Mouse (Mus musculus): ENCODE measurements around the gene Rock2.

The Rock2 gene

GRCm38 (mm10) chr12:16870405-16871068 lies 24.2 kb upstream of the Rock2 start:
- in situ Hi-C loops (cut with MseI, MboI), result no loop called here

- in situ Hi-C loops (cut with MseI, MboI), result no loop called here
These were observed 22.7 kb upstream of the Rock2 start for GRCm38 (mm10) chr12:16872006-16872405.

GRCm38 (mm10) chr12:16872926-16873464 lies 21.7 kb upstream of the Rock2 start:
- in situ Hi-C loops (cut with MseI, MboI), result no loop called here

- in situ Hi-C loops (cut with MseI, MboI), result no loop called here
These were observed 21.1 kb upstream of the Rock2 start for GRCm38 (mm10) chr12:16873549-16873948.

- in situ Hi-C loops (cut with MseI, MboI), result no loop called here
These were observed 20.6 kb upstream of the Rock2 start for GRCm38 (mm10) chr12:16874086-16874485.

- in situ Hi-C loops (cut with MseI, MboI), result no loop called here
These were observed 19.4 kb upstream of the Rock2 start for GRCm38 (mm10) chr12:16875269-16875668.

- in situ Hi-C loops (cut with MseI, MboI), result no loop called here
These were observed 19.0 kb upstream of the Rock2 start for GRCm38 (mm10) chr12:16875678-16876077.

GRCm38 (mm10) chr12:16876667-16877066 lies 18.0 kb upstream of the Rock2 start:
- in situ Hi-C loops (cut with MseI, MboI), result no loop called here

- in situ Hi-C loops (cut with MseI, MboI), result no loop called here
These were observed 17.6 kb upstream of the Rock2 start for GRCm38 (mm10) chr12:16877141-16877540.

- in situ Hi-C loops (cut with MseI, MboI), result no loop called here
These were observed 17.0 kb upstream of the Rock2 start for GRCm38 (mm10) chr12:16877679-16878078.

- in situ Hi-C loops (cut with MseI, MboI), result no loop called here
These were observed 15.3 kb upstream of the Rock2 start for GRCm38 (mm10) chr12:16879369-16879768.

- in situ Hi-C loops (cut with MseI, MboI), result no loop called here
These were observed 14.6 kb upstream of the Rock2 start for GRCm38 (mm10) chr12:16880077-16880476.

- in situ Hi-C loops (cut with MseI, MboI), result no loop called here
These were observed 12.3 kb upstream of the Rock2 start for GRCm38 (mm10) chr12:16882442-16882841.

GRCm38 (mm10) chr12:16883111-16883510 lies 11.6 kb upstream of the Rock2 start:
- in situ Hi-C loops (cut with MseI, MboI), result no loop called here

GRCm38 (mm10) chr12:16884534-16884933 lies 10.2 kb upstream of the Rock2 start:
- in situ Hi-C loops (cut with MseI, MboI), result no loop called here

- in situ Hi-C loops (cut with MseI, MboI), result no loop called here
These were observed 8.3 kb upstream of the Rock2 start for GRCm38 (mm10) chr12:16886354-16886753.

- in situ Hi-C loops (cut with MseI, MboI), result loop anchor here in 1 of 2 experiments (10.0 kb wide), 1 partner anchor 58 kb away; no protein-coding TSS in a partner anchor
These were observed 1.7 kb upstream of the Rock2 start for GRCm38 (mm10) chr12:16893039-16893438.

GRCm38 (mm10) chr12:16893656-16894395 lies 869 bp upstream of the Rock2 start:
- in situ Hi-C loops (cut with MseI, MboI), result loop anchor here in 1 of 2 experiments (10.0 kb wide), 1 partner anchor 59 kb away; no protein-coding TSS in a partner anchor

- in situ Hi-C loops (cut with MseI, MboI), result loop anchor here in 1 of 2 experiments (10.0 kb wide), 1 partner anchor 61 kb away; no protein-coding TSS in a partner anchor
These were observed 680 bp downstream of the Rock2 start for GRCm38 (mm10) chr12:16895221-16895928.

- in situ Hi-C loops (cut with MseI, MboI), result loop anchor here in 1 of 2 experiments (10.0 kb wide), 1 partner anchor 61 kb away; no protein-coding TSS in a partner anchor
These were observed 1.5 kb downstream of the Rock2 start for GRCm38 (mm10) chr12:16896073-16896789.

GRCm38 (mm10) chr12:16897225-16897624 lies 2.5 kb downstream of the Rock2 start:
- in situ Hi-C loops (cut with MseI, MboI), result loop anchor here in 1 of 2 experiments (10.0 kb wide), 1 partner anchor 62 kb away; no protein-coding TSS in a partner anchor

Data from mouse trophoblast stem cell (cell line).